Mouse (Mus musculus): ENCODE measurements around the gene Samd8.

DNA sequence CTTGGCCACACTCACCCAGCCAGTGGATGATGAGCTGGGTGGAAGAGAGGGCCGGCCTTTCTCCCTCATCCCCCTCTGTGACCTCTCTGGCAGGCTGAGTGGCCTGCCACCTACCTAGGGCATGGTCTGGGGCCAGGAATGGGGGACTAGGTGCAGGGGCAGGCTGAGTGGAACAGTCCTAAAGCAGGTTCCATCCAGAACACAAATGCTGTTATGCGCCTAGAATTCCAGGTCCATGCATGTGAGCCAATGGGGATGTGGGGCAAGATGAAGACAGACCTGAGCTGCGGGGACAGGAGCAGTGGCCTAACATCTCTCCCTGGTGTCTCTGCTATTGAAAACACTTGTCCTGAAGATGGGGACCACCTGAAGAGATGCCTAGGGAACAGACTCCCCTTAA is 9.0 kb upstream of the Samd8 start:
- TF ChIP-seq POLR2A (IDR thresholded peaks at IDR 0.05; ENCODE audit: insufficient read depth, low read depth, low read length) (no peak), CTCF (IDR thresholded peaks at IDR 0.05) (no peak)
